Mouse (Mus musculus) fat pad, adult 2 months (tissue): ENCODE results near the gene Tfcp2.

Source experiments
- DNase-seq: peaks from one replicate; pipeline ENCODE4 v3.0.0-alpha.2; 2011; ENCODE audit warnings: low read depth, low spot score; ENCODE audit errors: extremely low read depth

Tfcp2 gene

DNA sequence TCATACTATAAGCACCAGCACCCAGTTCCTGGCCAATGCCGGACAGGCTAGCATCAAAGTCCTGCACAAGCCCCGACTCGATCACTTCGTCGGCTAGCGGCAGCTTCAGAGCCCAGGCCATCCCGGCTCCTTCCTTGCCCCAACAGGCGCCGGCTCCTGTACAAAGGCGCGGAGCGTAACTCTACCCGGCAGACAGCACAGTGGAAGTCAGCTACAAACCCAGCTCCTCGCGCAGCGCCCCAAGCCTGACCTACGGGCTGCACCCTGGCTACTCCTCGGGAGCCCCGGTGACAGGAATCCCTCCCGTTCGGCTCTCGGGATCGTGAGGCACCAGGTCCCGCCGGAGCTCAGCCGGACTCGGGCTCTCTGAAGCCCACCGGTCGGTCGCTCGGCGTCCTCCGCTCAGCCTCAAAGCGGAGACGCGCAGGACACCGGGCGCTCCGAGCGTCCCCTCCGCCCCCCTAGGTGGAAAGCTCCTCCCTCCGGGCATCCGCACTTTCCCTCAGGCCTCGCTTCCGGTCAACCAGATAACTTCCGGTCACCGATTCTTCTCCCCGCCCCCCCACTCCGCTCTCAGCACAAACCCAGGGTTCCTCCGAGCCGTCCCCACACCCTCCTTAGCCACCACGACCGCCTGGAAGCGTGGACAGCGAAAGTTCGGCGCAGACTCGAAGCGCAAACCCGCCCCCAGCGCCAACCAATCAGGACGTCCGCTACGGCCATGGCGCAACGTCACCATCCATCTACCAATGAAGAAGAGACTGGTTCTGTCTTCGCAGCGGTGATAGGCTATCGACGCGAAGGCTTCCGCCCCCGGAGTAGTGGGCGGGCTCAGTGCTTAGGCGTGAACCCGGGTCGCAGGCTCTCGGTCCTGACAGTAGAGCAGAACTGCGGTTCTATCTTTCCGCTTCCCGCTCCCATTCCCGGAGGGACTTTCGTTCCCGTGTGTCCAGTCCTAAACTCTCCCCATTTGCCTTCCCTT lies at the start of gene Tfcp2:
TSS of gene Tfcp2 (minus strand) at position 683 of the 982 bp plus-strand sequence.
- DNase-seq = peak; percentile 65

GRCm38 (mm10) chr15:100600696-100601272 lies 49.0 kb upstream of the Tfcp2 start:
- DNase-seq = no peak

DNA sequence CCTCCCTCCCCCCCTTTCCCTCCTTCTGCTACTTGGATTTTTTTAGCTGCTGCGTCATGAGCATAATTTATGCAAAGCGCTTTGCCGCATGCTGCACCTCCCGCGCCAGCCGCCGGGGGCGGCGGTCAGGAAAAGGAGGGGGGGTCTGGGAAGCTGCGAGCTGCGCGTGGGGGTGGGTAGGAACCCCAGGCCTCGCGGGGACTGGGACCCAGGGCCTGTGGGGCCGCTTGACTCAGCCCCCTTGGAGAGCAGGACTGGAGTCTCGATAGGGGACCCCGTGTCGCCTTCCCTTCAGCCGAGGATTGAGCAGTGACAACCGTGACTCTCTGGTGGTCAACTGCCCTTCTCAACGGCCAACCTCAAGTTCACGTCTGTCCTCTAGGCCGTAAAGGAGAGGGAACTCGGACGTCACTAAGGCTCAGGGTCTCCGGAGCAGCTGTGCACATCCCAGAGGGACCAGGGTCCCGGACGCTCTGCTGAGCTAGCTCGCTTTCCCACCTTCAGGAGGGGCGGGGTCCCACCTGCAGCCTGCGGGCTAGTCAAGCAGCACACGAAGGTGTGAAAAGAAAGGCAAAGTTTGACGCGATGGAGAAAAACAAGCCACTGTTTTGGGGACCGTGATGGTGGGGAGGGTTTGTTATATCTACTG lies 48.4 kb upstream of the Tfcp2 start:
- no peak for DNase-seq

DNA sequence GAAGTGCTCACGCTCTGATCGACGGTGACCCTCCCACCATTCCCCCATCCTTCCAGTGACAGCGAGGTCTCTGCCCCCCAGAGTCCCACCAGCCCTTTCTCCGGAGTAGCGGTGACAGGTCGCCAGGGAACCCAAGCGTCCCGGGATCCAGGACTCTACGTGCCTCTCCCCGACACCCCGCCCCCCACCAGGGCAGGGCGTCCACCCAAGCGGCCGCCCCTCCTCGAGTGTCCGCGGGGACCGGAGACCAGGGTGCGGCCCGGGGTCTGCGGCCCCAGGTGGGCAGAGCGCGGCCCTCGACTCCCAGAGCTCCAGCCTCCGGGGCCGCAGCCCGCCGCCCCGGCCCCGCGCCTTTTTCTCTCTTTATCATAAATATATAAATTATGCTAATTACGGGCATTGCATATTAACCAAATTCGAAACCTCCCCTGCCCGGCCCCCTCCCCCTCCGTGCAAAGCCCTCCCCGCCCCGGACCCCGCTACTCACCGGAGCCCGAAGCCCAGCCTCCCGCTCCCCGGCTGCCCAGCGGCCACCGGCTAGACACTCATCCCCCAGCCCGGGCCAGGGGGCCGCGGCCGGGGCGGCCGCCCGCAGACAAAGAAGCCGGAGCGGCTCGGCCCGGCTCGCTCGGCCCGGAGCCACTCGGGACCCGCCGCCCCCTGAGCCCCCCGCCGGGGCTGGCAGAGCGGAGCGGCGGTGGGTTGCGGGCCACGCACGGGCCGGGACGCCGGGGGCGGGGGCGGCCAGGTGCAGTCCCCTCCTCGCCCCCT lies 47.7 kb upstream of the Tfcp2 start, which contains the start of gene Pou6f1:
TSS of gene Pou6f1 (minus strand) at position 709 of the 771 bp plus-strand sequence.
- no peak for DNase-seq

GRCm38 (mm10) chr15:100598883-100599275 lies 47.1 kb upstream of the Tfcp2 start:
- DNase-seq = no peak

- DNase-seq = no peak
These were observed 46.6 kb upstream of the Tfcp2 start for GRCm38 (mm10) chr15:100598287-100598882.

DNA sequence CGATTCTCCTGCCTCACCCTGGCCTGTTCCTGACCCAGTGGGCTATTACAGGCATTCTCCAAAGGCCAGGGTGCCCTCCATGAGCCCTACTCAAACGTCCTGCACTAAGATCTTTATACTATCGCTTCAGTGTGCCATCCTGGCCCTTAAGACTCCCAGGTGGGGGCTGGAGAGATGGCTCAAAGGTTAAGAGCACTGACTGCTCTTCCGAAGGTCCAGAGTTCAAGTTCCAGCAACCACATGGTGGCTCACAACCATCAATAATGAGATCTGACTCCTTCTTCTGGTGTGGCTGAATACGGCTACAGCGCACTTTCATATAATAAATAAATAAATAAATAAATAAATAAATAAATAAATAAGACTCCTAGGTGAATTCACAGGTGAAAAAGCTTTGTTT lies 41.0 kb upstream of the Tfcp2 start:
- DNase-seq = no peak

DNA sequence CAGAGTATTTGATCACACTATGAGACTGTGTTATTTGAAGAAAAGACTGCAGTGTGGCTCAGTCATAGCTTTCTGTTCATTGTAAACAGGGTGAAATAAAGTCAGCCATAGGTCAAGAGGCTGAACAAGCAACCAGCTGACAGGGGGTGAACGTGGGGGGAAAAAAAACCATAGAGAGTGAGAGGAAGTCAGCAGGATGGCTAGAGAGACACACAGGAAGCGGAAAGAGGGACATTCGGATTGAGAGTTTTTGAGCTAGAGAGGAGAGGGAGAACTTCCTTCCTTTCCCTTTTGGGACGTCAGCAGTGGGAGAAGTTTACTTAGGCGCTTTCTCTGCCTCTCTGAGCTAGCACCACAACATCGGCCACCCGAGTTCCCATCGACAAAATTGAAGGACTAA lies 38.6 kb upstream of the Tfcp2 start:
- no peak for DNase-seq

DNA sequence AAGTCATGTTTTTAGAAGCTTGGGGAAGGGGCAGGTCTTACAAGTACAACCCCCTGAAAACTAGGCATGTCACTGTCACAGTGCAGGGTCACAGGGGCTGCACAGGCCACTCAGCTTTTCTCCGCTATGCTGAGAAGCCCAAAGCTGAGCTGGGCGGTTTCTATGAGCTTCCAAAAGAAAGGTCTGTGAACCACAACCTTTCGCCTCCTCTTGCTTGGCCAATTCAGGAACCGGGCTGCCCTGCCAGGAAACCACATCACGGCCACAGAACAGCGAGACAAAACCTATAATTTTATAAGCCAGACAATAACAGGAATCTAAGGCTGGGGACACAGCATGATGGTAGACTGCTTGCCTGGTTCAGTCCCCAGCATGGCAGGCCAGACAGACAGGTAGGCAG lies 36.5 kb upstream of the Tfcp2 start:
- DNase-seq = no peak

DNA sequence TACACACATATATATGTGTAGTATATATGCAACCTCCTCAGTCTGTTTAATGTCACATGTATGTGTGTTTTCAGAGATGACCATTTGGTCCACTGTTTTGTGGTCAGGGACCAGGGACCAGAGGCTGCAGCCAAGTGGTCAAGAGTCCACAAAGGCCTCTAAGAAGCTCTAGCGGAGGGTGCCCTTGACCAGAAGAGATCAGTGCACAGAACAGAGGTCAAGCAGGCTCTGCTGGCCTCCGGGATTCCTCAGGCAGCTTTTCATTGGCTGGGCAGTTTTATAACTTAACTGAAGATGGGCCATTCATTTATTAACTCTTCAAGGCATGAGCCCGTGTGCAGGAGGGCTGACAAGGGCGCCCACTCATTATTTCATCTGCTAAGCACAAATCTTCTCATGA lies 35.4 kb upstream of the Tfcp2 start:
- no peak for DNase-seq

DNA sequence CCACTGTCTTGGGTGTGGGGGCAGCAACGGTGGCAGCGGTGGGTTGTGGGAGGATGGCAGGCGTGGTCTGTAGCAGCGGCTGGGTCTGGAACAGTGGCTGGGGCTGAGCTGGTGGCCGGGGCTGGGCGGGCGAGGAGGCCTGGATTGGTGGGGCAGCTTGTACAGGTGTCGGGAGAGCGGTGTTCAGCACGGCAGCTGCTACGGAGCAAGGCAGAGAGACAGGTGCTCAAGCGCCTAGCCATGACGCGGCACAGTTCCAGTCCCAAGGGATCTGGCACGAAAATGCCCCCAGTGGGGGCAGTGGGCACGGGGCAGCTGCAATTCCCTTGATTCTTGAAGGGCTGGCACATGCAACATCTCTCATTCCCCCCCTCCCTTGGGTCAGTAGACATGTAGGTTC lies 34.1 kb upstream of the Tfcp2 start:
- no peak for DNase-seq

DNA sequence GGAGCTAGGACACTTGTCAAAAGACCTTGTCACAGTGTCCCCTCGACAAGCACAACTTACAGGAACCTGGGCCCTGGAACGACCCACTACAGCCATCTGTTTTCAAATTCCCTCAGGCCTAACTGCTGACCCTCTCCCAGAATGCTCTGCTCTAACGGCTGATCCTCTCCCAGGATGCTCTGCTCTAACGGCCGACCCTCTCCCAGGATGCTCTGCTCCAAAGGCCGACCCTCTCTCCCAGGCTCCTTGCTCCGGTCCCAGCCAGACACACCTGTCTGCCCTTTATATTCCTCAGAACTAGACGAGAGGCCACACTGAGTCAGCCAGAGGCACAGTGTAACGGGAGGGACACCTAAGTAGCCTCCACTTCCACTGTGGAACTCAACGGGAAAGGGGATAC lies 28.3 kb upstream of the Tfcp2 start:
- no peak for DNase-seq

- DNase-seq = no peak
These were observed 26.2 kb upstream of the Tfcp2 start for GRCm38 (mm10) chr15:100577972-100578371.

DNA sequence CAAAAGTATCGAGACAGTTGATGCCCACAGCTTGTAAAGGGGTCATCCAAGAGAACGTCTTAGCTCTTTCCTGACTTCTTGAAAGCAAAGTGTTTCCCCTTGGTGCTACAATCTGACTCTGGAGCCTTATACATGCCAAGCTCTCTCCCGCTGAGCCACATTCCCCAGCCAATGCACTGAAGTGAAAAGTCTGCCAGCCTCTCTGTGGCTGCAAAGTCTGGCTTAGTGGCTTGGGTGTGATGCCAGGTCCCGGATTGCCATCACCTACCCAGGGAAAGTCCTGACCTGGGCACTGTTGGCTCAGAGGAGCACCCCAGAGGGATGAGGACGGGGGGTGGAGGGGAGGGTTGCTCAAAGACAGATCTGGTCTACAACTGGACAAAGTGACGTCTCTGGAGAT lies 25.0 kb upstream of the Tfcp2 start:
- DNase-seq = no peak

GRCm38 (mm10) chr15:100576392-100576791 lies 24.6 kb upstream of the Tfcp2 start:
- no peak for DNase-seq

DNA sequence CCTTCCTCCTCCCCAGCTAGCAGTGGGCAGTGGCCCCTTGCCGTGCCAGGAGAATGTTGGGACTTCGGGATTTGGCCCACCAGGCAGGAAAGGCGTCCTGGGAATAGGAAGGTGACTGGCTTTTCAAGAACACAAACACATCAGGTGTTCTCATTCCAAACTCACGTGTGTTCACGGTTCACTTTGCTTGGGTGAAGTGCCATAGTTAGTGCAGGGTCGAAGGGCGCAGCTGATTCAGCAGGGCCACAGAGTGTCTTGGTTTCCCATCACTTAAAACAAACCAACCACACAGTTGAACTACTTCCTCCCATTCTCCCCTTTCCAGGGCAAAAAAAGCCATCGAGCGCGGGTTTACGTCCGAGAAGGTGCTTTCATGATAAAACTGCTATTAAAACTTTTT lies 23.6 kb upstream of the Tfcp2 start:
- DNase-seq = no peak

DNA sequence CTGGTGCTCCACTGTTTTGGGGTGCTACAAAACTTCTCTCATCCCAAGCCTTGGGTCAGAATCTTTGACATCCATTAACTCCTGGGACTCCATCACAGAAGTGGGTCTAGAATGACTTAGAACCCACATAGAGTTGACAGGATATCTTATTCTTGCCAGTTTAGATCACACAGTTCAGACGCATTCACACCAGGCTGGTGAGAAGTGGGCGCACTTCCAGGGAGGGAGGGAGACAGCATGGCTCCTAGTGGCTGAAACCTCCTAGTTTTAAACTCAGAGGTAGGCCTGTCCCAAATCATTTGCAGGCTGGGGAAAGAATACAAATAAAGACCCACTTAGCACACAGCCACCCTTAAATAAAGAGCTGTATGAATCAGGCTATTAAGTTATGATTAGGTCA lies 22.6 kb upstream of the Tfcp2 start:
- no peak for DNase-seq

DNA sequence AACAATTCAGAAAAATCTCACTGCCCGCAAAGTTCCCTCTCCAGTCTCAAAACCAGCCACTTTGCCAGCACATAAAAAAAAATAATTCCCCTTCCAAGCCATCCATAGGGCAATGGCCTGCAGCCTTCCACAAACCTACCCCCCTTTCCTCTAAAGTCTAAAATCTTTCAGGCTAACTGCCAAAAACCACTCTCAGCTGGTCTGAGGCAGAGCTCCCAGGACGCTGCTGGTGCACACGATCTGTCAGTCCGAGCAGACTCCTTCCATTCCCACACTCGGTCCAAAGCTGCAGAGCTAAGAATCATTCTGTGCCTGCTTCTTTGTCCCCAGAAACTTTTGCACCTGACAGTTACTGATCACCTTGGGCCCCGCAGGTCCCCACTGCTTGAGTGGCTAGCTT lies 22.1 kb upstream of the Tfcp2 start:
- no peak for DNase-seq

DNA sequence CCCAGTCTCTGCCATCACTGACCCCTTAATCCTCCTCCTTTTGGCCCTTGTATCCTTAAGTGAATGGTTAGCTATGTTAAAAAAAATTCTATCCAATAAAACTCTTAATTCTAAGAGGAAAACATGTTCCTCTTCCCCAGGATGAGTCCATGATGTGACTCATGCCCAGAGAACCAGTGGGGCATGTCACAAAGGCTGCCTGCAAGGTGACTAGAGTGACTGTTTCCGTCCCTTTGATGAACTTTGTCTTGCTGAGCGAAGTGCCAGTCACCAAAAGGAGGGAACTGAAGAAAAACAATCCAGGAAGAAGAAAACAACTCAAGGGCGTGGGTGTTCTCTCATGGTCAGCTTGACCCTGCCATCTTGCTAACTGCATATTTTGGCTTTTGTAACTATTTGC lies 17.4 kb upstream of the Tfcp2 start:
- DNase-seq = no peak

DNA sequence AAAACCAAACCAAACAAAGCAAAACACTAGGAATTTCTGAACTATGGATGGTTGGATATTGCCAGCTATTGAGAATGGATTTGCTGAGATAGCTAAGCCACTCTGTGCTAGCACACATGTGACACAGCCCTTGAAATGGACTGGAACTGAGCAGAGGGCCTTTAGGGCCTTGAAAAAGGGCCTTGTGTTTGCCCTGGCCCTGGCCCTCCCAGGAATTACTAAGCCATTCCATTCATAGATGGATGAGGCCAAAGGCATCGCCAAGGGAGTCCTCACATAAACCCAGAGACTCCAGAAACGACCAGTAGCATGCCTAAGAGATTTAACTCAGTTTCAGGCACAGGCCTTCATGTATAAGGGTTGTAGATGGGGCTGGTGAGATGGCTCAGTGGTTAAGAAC lies 14.7 kb upstream of the Tfcp2 start:
- no peak for DNase-seq
